Comparison of ENCODE assay signal across 8 mouse cellular contexts in genomic region chr1:25228381-25229244, GRCm38 (mm10).
DNase-seq lines count a peak whose midpoint lies in the region; ATAC-seq lines count a peak whose summit lies in the region.
"Had no signal": no experiment of that assay in that cellular context is flagged by ENCODE, and none has a peak within 500 bp of the region (broad histone marks: within the 10 kb centered on the region; RNA-seq: fewer than 3 reads in every experiment).

No protein-coding gene starts in this region.

- H3K4me2 ChIP-seq in embryonic facial prominence, embryonic 12.5 days (replicated peaks): peak overlapping the region; percentile 49
- H3K4me2 ChIP-seq in heart, embryonic 11.5 days: peak overlapping the region; percentile 58
- H3K4me2 ChIP-seq in kidney, embryonic 14.5 days (replicated peaks; ENCODE audit: low read depth, low read length): peak overlapping the region; percentile 38
- peak overlapping the region; percentile 62 for H3K4me2 ChIP-seq in midbrain, embryonic 14.5 days (ENCODE audit: low read length)
- H3K4me2 ChIP-seq: liver, embryonic 15.5 days had no signal

- no peaks in the 10 kb centered on the region for H3K4me1 ChIP-seq in embryonic facial prominence, embryonic 12.5 days
- no peaks in the 10 kb centered on the region for H3K4me1 ChIP-seq in heart, embryonic 11.5 days (ENCODE audit: control insufficient read depth, insufficient read depth, low read length)
- H3K4me1 ChIP-seq in kidney, embryonic 14.5 days (ENCODE audit: control insufficient read depth, insufficient read depth, low read length): no peaks in the 10 kb centered on the region
- 0 out of 2 replicates have a peak, but pooled peaks cover 3% of the 10 kb centered on the region for H3K4me1 ChIP-seq in limb, embryonic 10.5 days
- H3K4me1 ChIP-seq in midbrain, embryonic 14.5 days (ENCODE audit: control insufficient read depth, insufficient read depth, low read length): peaks cover 14% of the 10 kb centered on the region
- H3K4me1 ChIP-seq: liver, embryonic 15.5 days had no signal

- H3K9me3 ChIP-seq in embryonic facial prominence, embryonic 12.5 days: no peaks in the 10 kb centered on the region
- no peaks in the 10 kb centered on the region for H3K9me3 ChIP-seq in heart, embryonic 11.5 days (replicated peaks; ENCODE audit: control insufficient read depth, low read length)
- H3K9me3 ChIP-seq in kidney, embryonic 14.5 days (ENCODE audit: control insufficient read depth, low read length): no peaks in the 10 kb centered on the region
- H3K9me3 ChIP-seq in limb, embryonic 10.5 days (replicated peaks): no peaks in the 10 kb centered on the region
- no peaks in the 10 kb centered on the region for H3K9me3 ChIP-seq in midbrain, embryonic 14.5 days (ENCODE audit: control insufficient read depth, low read length)
- H3K9me3 ChIP-seq: liver, embryonic 15.5 days had no signal

- peak; percentile 50 for DNase-seq in brain, embryonic 18.5 days (ENCODE audit: low read depth, low spot score)
- DNase-seq in limb, embryonic 10.5 days (ENCODE audit: low spot score): peak; percentile 87
- DNase-seq in midbrain, embryonic 14.5 days: peak; percentile 90
- peak; percentile 57 for DNase-seq in telencephalon, adult 2 months (ENCODE audit: low read depth, low spot score)

- no peak overlapping the region for H3K27ac ChIP-seq in embryonic facial prominence, embryonic 12.5 days
- H3K27ac ChIP-seq in heart, embryonic 11.5 days (ENCODE audit: low read depth, low read length): no peak overlapping the region
- H3K27ac ChIP-seq in kidney, embryonic 14.5 days (ENCODE audit: low read depth, low read length): no peak overlapping the region
- no peak overlapping the region for H3K27ac ChIP-seq in limb, embryonic 10.5 days
- H3K27ac ChIP-seq in midbrain, embryonic 14.5 days (replicated peaks; ENCODE audit: low read depth, low read length): peak overlapping the region; percentile 96
- H3K27ac ChIP-seq: liver, embryonic 15.5 days had no signal

- H3K27me3 ChIP-seq in embryonic facial prominence, embryonic 12.5 days: peaks cover 4% of the 10 kb centered on the region; the same call in 1 of the 2 replicates
- no peaks in the 10 kb centered on the region for H3K27me3 ChIP-seq in heart, embryonic 11.5 days (ENCODE audit: control insufficient read depth, insufficient read depth, low read length)
- no peaks in the 10 kb centered on the region for H3K27me3 ChIP-seq in kidney, embryonic 14.5 days (ENCODE audit: control insufficient read depth, insufficient read depth, low read length)
- no peaks in the 10 kb centered on the region for H3K27me3 ChIP-seq in limb, embryonic 10.5 days (ENCODE audit: low read depth, poor library complexity, severe bottlenecking)
- no peaks in the 10 kb centered on the region for H3K27me3 ChIP-seq in midbrain, embryonic 14.5 days (ENCODE audit: control insufficient read depth, insufficient read depth, low read length)
- H3K27me3 ChIP-seq: liver, embryonic 15.5 days had no signal

- no peak overlapping the region for H3K9ac ChIP-seq in embryonic facial prominence, embryonic 12.5 days
- no peak overlapping the region for H3K9ac ChIP-seq in heart, embryonic 11.5 days (ENCODE audit: low read depth, low read length)
- H3K9ac ChIP-seq in kidney, embryonic 14.5 days (ENCODE audit: low read depth, low read length): no peak overlapping the region; the same call in 1 of the 2 replicates
- H3K9ac ChIP-seq in midbrain, embryonic 14.5 days (replicated peaks; ENCODE audit: low read length): peak overlapping the region; percentile 86
- H3K9ac ChIP-seq: liver, embryonic 15.5 days had no signal

- peak; percentile 83; the same call in 1 of the 2 replicates for ATAC-seq in embryonic facial prominence, embryonic 12.5 days (ENCODE audit: insufficient number of reproducible peaks, insufficient read depth, low FRiP score, low TSS enrichment)
- ATAC-seq in heart, embryonic 11.5 days (replicated peaks; ENCODE audit: insufficient number of reproducible peaks, low FRiP score, low TSS enrichment): no peak; the same call in 1 of the 2 replicates
- peak; percentile 96 for ATAC-seq in kidney, embryonic 14.5 days (ENCODE audit: low FRiP score, low TSS enrichment)
- peak; percentile 89 for ATAC-seq in midbrain, embryonic 14.5 days (ENCODE audit: low FRiP score, low TSS enrichment)

- H3K36me3 ChIP-seq in embryonic facial prominence, embryonic 12.5 days: no peaks in the 10 kb centered on the region
- H3K36me3 ChIP-seq in heart, embryonic 11.5 days (ENCODE audit: control insufficient read depth, insufficient read depth, low read length): no peaks in the 10 kb centered on the region
- H3K36me3 ChIP-seq in kidney, embryonic 14.5 days (ENCODE audit: control insufficient read depth, insufficient read depth, low read length): no peaks in the 10 kb centered on the region
- H3K36me3 ChIP-seq in limb, embryonic 10.5 days: no peaks in the 10 kb centered on the region
- no peaks in the 10 kb centered on the region for H3K36me3 ChIP-seq in midbrain, embryonic 14.5 days (ENCODE audit: control insufficient read depth, insufficient read depth, low read length)
- H3K36me3 ChIP-seq: liver, embryonic 15.5 days had no signal

- H3K4me3 ChIP-seq in embryonic facial prominence, embryonic 12.5 days: peak overlapping the region; percentile 21
- 0 out of 2 replicates have a peak overlapping the region, but pooled peaks have one; percentile 11 for H3K4me3 ChIP-seq in heart, embryonic 11.5 days (ENCODE audit: low read depth, low read length)
- no peak overlapping the region for H3K4me3 ChIP-seq in kidney, embryonic 14.5 days (ENCODE audit: low read length)
- H3K4me3 ChIP-seq in limb, embryonic 10.5 days: peak overlapping the region; percentile 23; the same call in 1 of the 2 replicates
- H3K4me3 ChIP-seq in midbrain, embryonic 14.5 days (replicated peaks; ENCODE audit: low read depth, low read length): peak overlapping the region; percentile 55
- H3K4me3 ChIP-seq: liver, embryonic 15.5 days had no signal

- 5% methylated on average over 37 of the region's 37 CpGs for WGBS in embryonic facial prominence, embryonic 12.5 days
- 6% methylated on average over 37 of the region's 37 CpGs for WGBS in heart, embryonic 11.5 days (ENCODE audit: insufficient replicate concordance)
- WGBS in kidney, embryonic 14.5 days: 5% methylated on average over 37 of the region's 37 CpGs
- WGBS in limb, embryonic 10.5 days: 6% methylated on average over 37 of the region's 37 CpGs
- 2% methylated on average over 37 of the region's 37 CpGs for WGBS in midbrain, embryonic 14.5 days
